ENCODE assay signal across 8 mouse cellular contexts in the genomic region with DNA sequence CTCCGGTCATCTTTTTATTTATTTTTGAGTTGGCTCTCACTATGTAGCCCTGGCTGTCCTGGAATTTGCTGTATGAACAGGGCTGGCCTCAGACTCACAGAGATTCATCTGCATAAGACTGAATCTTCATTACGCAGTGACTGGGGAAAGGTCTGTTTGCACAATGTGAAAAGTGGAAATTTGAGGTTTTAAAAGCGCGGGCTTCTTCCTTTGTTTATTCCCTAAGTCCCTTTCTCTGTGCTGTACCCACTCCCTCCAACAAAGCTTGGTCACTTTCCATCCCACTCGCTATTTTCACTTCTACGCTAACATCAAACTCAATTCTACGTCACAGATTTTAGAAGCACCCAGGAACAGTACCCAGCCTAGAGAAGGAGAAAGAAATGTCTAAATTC. TPM values are rescaled to one million over a fixed set of nuclear protein-coding genes. Genes with fewer than 3 reads are reported as not detected.
DNase-seq lines count a peak whose midpoint lies in the region; ATAC-seq and TF ChIP-seq lines count a peak whose summit lies in the region.

No protein-coding gene starts in this region.

- peak overlapping the region; percentile 60 for H3K4me2 ChIP-seq in kidney, embryonic 16.5 days (replicated peaks; ENCODE audit: low read depth, low read length)
- H3K4me2 ChIP-seq in embryonic facial prominence, embryonic 12.5 days (replicated peaks), result peak overlapping the region; percentile 73
- peak overlapping the region; percentile 89 for H3K4me2 ChIP-seq in hindbrain, postnatal 0 days (ENCODE audit: low read depth, low read length)
- H3K4me2 ChIP-seq in midbrain, embryonic 16.5 days (ENCODE audit: low read length), result peak overlapping the region; percentile 77

- peak overlapping the region; percentile 92 for H3K27ac ChIP-seq in kidney, embryonic 16.5 days (ENCODE audit: low read length)
- H3K27ac ChIP-seq in embryonic facial prominence, embryonic 12.5 days, result peak overlapping the region; percentile 99
- peak overlapping the region; percentile 90 for H3K27ac ChIP-seq in hindbrain, postnatal 0 days
- H3K27ac ChIP-seq in midbrain, embryonic 16.5 days (ENCODE audit: low read length), result peak overlapping the region; percentile 85

- no peaks in the 10 kb centered on the region for H3K27me3 ChIP-seq in kidney, embryonic 16.5 days (ENCODE audit: insufficient read depth, low read length)
- H3K27me3 ChIP-seq in embryonic facial prominence, embryonic 12.5 days, result no peaks in the 10 kb centered on the region
- no peaks in the 10 kb centered on the region for H3K27me3 ChIP-seq in hindbrain, postnatal 0 days (ENCODE audit: insufficient read depth, low read length)
- H3K27me3 ChIP-seq in midbrain, embryonic 16.5 days (ENCODE audit: control insufficient read depth, insufficient read depth, low read depth, low read length), result no peaks in the 10 kb centered on the region

- peak overlapping the region; percentile 65 for H3K9ac ChIP-seq in kidney, embryonic 16.5 days (replicated peaks; ENCODE audit: low read length)
- peak overlapping the region; percentile 69 for H3K9ac ChIP-seq in embryonic facial prominence, embryonic 12.5 days
- peak overlapping the region; percentile 58 for H3K9ac ChIP-seq in hindbrain, postnatal 0 days (replicated peaks; ENCODE audit: low read length)
- peak overlapping the region; percentile 67 for H3K9ac ChIP-seq in midbrain, embryonic 16.5 days (ENCODE audit: low read depth, low read length)

- 38% methylated on average over 7 of the region's 7 CpGs for WGBS in kidney, embryonic 16.5 days
- 48% methylated on average over 7 of the region's 7 CpGs for WGBS in embryonic facial prominence, embryonic 12.5 days
- 44% methylated on average over 7 of the region's 7 CpGs for WGBS in hindbrain, postnatal 0 days
- WGBS in midbrain, embryonic 16.5 days, result 55% methylated on average over 7 of the region's 7 CpGs

- ATAC-seq in kidney, embryonic 16.5 days (ENCODE audit: low FRiP score, low TSS enrichment), result no peak
- ATAC-seq in embryonic facial prominence, embryonic 12.5 days (ENCODE audit: insufficient number of reproducible peaks, insufficient read depth, low FRiP score, low TSS enrichment), result no peak
- ATAC-seq in hindbrain, postnatal 0 days, result no peak
- ATAC-seq in midbrain, embryonic 16.5 days, result peak; percentile 22; the same call in 1 of the 2 replicates

- peaks cover 36% of the 10 kb centered on the region for H3K4me1 ChIP-seq in kidney, embryonic 16.5 days (ENCODE audit: insufficient read depth, low read length)
- H3K4me1 ChIP-seq in embryonic facial prominence, embryonic 12.5 days, result peaks cover 22% of the 10 kb centered on the region
- peaks cover 7% of the 10 kb centered on the region; the same call in 1 of the 2 replicates for H3K4me1 ChIP-seq in hindbrain, postnatal 0 days (ENCODE audit: insufficient read depth, low read length)
- H3K4me1 ChIP-seq in midbrain, embryonic 16.5 days (ENCODE audit: control insufficient read depth, insufficient read depth, low read length), result peaks cover 12% of the 10 kb centered on the region

- H3K9me3 ChIP-seq in kidney, embryonic 16.5 days (ENCODE audit: low read length), result 0 out of 2 replicates have a peak, but pooled peaks cover 2% of the 10 kb centered on the region
- H3K9me3 ChIP-seq in embryonic facial prominence, embryonic 12.5 days, result peaks cover 3% of the 10 kb centered on the region; the same call in 1 of the 2 replicates
- H3K9me3 ChIP-seq in hindbrain, postnatal 0 days (ENCODE audit: low read length), result no peaks in the 10 kb centered on the region
- no peaks in the 10 kb centered on the region; the same call in 1 of the 2 replicates for H3K9me3 ChIP-seq in midbrain, embryonic 16.5 days (replicated peaks; ENCODE audit: control insufficient read depth, low read length, poor library complexity, severe bottlenecking)

- peak overlapping the region; percentile 44 for H3K4me3 ChIP-seq in kidney, embryonic 16.5 days (ENCODE audit: low read length)
- H3K4me3 ChIP-seq in embryonic facial prominence, embryonic 12.5 days, result peak overlapping the region; percentile 50
- peak overlapping the region; percentile 50 for H3K4me3 ChIP-seq in hindbrain, postnatal 0 days (ENCODE audit: low read length)
- peak overlapping the region; percentile 47 for H3K4me3 ChIP-seq in midbrain, embryonic 16.5 days (ENCODE audit: low read depth, low read length)

- no peak for TF ChIP-seq CTCF in hindbrain, postnatal 0 days (IDR thresholded peaks at IDR 0.05; ENCODE audit: low read depth)

- no peak for DNase-seq in kidney, adult 9 months
- DNase-seq in hindbrain, postnatal 0 days (ENCODE audit: low spot score), result no peak
- no peak for DNase-seq in left cerebral cortex, adult 8-10 months (ENCODE audit: low spot score in 2 of 2)
- no peak for DNase-seq in right cerebral cortex, postnatal 14 days
- DNase-seq in layer of hippocampus, adult 9-10 months (ENCODE audit: low spot score), result no peak

- H3K36me3 ChIP-seq in kidney, embryonic 16.5 days (ENCODE audit: insufficient read depth, low read length), result 0 out of 2 replicates have a peak, but pooled peaks cover 3% of the 10 kb centered on the region
- no peaks in the 10 kb centered on the region for H3K36me3 ChIP-seq in embryonic facial prominence, embryonic 12.5 days
- H3K36me3 ChIP-seq in hindbrain, postnatal 0 days (ENCODE audit: insufficient read depth, low read length), result no peaks in the 10 kb centered on the region
- H3K36me3 ChIP-seq in midbrain, embryonic 16.5 days (ENCODE audit: control insufficient read depth, insufficient read depth, low read length), result no peaks in the 10 kb centered on the region

RNA-seq across cellular contexts. Expression of a gene that starts 0.6 kb away (rescaled TPM):
- polyA plus RNA-seq in kidney, embryonic 16.5 days (2015; fragmentation: Nextera tagmentation; extraction: Ambion mirVana), result 0.42 TPM in 1 of 2 replicates, not detected in the other
- polyA plus RNA-seq in embryonic facial prominence, embryonic 12.5 days (2016; fragmentation: Nextera tagmentation; extraction: Ambion mirVana), result 3.4 and 4.0 TPM in 2 replicates
- not detected in 2 replicates for total RNA-seq in hindbrain, postnatal 0 days (2014; rRNA removed)
- 1.6 and 6.1 TPM in 2 replicates for polyA plus RNA-seq in hindbrain, postnatal 0 days (2015; fragmentation: Nextera tagmentation; extraction: Ambion mirVana)
- 5.7 and 6.7 TPM in 2 replicates for polyA plus RNA-seq in midbrain, embryonic 16.5 days (2015; fragmentation: Nextera tagmentation; extraction: Ambion mirVana)
- 10 to 100 TPM; 30.1 to 40.2 (median 34.9) TPM for total RNA-seq in left cerebral cortex, adult 8-10 months (2022)
